Mouse (Mus musculus): Measurements from ENCODE around the gene Tob2.

GRCm38 (mm10) chr15:81804172-81804571 is 54.4 kb downstream of the Tob2 start:
- TF ChIP-seq POLR2A (IDR thresholded peaks at IDR 0.05; ENCODE audit: low read depth, low read length) (no peak), CTCF (conservative IDR thresholded peaks at IDR 0.05; ENCODE audit: insufficient read depth, insufficient read length, low read depth, low read length) (no peak)
